Mouse (Mus musculus): Measurements from ENCODE around the gene Rhebl1. TPM values are rescaled to one million over a fixed set of nuclear protein-coding genes. Genes with fewer than 3 reads are reported as not detected.

Rhebl1 gene
- polyA plus RNA-seq, 1 experiment from 2014 or later = 19.4 TPM

- Histone ChIP-seq H3K27ac (no peak overlapping the region), H3K4me2 (replicated peaks) (peak overlapping the region; percentile 36; the same call in 1 of the 2 replicates), H3K9ac (peak overlapping the region; percentile 25; the same call in 1 of the 2 replicates), H3K9me3 (ENCODE audit: control insufficient read depth, low read length) (no peaks in the 10 kb centered on the region), H3K36me3 (replicated peaks; ENCODE audit: control insufficient read depth, insufficient read depth) (no peaks in the 10 kb centered on the region), H3K4me3 (replicated peaks; ENCODE audit: low read length) (peak overlapping the region; percentile 12; the same call in 1 of the 2 replicates), H3K27me3 (ENCODE audit: control insufficient read depth, insufficient read depth, low read length) (peaks cover 81% of the 10 kb centered on the region), H3K4me1 (replicated peaks; ENCODE audit: control insufficient read depth, insufficient read depth, low read length) (peaks cover 30% of the 10 kb centered on the region)
- DNase-seq (ENCODE audit: low spot score) (no peak), ATAC-seq (ENCODE audit: low FRiP score) (no peak)
- WGBS = 3% methylated on average over 10 of the region's 10 CpGs
Measured at GRCm38 (mm10) chr15:98897495-98897894, 3.2 kb upstream of the Rhebl1 start.

GRCm38 (mm10) chr15:98895635-98896589, 1.6 kb upstream of the Rhebl1 start:
- Histone ChIP-seq H3K4me3 (replicated peaks; ENCODE audit: low read length) (peak overlapping the region; percentile 24), H3K4me1 (replicated peaks; ENCODE audit: control insufficient read depth, insufficient read depth, low read length) (peaks cover 30% of the 10 kb centered on the region), H3K9ac (peak overlapping the region; percentile 35), H3K9me3 (ENCODE audit: control insufficient read depth, low read length) (no peaks in the 10 kb centered on the region), H3K27ac (no peak overlapping the region), H3K27me3 (ENCODE audit: control insufficient read depth, insufficient read depth, low read length) (peaks cover 94% of the 10 kb centered on the region), H3K4me2 (replicated peaks) (peak overlapping the region; percentile 92), H3K36me3 (replicated peaks; ENCODE audit: control insufficient read depth, insufficient read depth) (no peaks in the 10 kb centered on the region)
- no peak for ATAC-seq (ENCODE audit: low FRiP score)
- DNase-seq (ENCODE audit: low spot score) = peak; percentile 58
- WGBS = 3% methylated on average over 41 of the region's 41 CpGs

GRCm38 (mm10) chr15:98894746-98895634, 650 bp upstream of the Rhebl1 start:
- Histone ChIP-seq H3K36me3 (replicated peaks; ENCODE audit: control insufficient read depth, insufficient read depth) (no peaks in the 10 kb centered on the region), H3K4me3 (replicated peaks; ENCODE audit: low read length) (peak overlapping the region; percentile 42), H3K9me3 (ENCODE audit: control insufficient read depth, low read length) (no peaks in the 10 kb centered on the region), H3K27me3 (ENCODE audit: control insufficient read depth, insufficient read depth, low read length) (peaks cover 88% of the 10 kb centered on the region), H3K4me1 (replicated peaks; ENCODE audit: control insufficient read depth, insufficient read depth, low read length) (peaks cover 30% of the 10 kb centered on the region), H3K4me2 (replicated peaks) (peak overlapping the region; percentile 92), H3K27ac (no peak overlapping the region), H3K9ac (peak overlapping the region; percentile 54; the same call in 1 of the 2 replicates)
- ATAC-seq (ENCODE audit: low FRiP score) = no peak
- DNase-seq (ENCODE audit: low spot score) = no peak
- WGBS = 3% methylated on average over 38 of the region's 38 CpGs

DNA sequence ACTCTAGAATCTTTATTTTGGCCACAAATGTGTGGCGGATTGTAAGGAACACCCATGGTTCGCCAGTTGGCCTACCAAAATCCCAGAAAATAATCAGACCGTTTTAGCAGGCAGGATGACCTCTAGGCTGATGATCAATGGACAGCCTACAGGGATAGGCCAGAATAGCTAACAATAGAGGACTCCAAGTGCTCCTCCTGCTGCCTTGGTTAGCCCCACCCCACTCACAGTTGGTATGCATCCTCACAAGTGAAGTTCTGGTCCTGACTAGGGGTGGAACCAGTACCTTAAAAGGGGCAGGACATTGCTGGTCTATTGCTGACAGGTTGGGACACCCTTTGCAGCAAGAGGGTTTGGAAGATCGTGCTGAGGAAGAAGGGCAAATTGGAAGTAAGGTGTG, 1.3 kb downstream of the Rhebl1 start:
- H3K27me3 ChIP-seq (ENCODE audit: control insufficient read depth, insufficient read depth, low read length) = peaks cover 69% of the 10 kb centered on the region
- H3K27ac ChIP-seq = no peak overlapping the region
- no peak overlapping the region for H3K9ac ChIP-seq
- H3K9me3 ChIP-seq (ENCODE audit: control insufficient read depth, low read length) = no peaks in the 10 kb centered on the region
- ATAC-seq (ENCODE audit: low FRiP score) (no peak), DNase-seq (ENCODE audit: low spot score) (no peak)
- H3K4me2 ChIP-seq (replicated peaks) = no peak overlapping the region
- 38% methylated on average over 4 of the region's 4 CpGs for WGBS
- H3K4me3 ChIP-seq (replicated peaks; ENCODE audit: low read length) = no peak overlapping the region
- no peaks in the 10 kb centered on the region for H3K36me3 ChIP-seq (replicated peaks; ENCODE audit: control insufficient read depth, insufficient read depth)
- peaks cover 28% of the 10 kb centered on the region for H3K4me1 ChIP-seq (replicated peaks; ENCODE audit: control insufficient read depth, insufficient read depth, low read length)

GRCm38 (mm10) chr15:98891907-98892606, 2.3 kb downstream of the Rhebl1 start:
- Histone ChIP-seq H3K4me2 (replicated peaks) (no peak overlapping the region), H3K4me3 (replicated peaks; ENCODE audit: low read length) (no peak overlapping the region), H3K36me3 (replicated peaks; ENCODE audit: control insufficient read depth, insufficient read depth) (no peaks in the 10 kb centered on the region), H3K27ac (no peak overlapping the region), H3K9me3 (ENCODE audit: control insufficient read depth, low read length) (no peaks in the 10 kb centered on the region), H3K9ac (no peak overlapping the region), H3K27me3 (ENCODE audit: control insufficient read depth, insufficient read depth, low read length) (peaks cover 59% of the 10 kb centered on the region), H3K4me1 (replicated peaks; ENCODE audit: control insufficient read depth, insufficient read depth, low read length) (peaks cover 25% of the 10 kb centered on the region)
- 51% methylated on average over 6 of the region's 6 CpGs for WGBS
- DNase-seq (ENCODE audit: low spot score) = peak; percentile 77
- peak; percentile 64; the same call in 1 of the 2 replicates for ATAC-seq (ENCODE audit: low FRiP score)

GRCm38 (mm10) chr15:98891198-98891742, 3.1 kb downstream of the Rhebl1 start:
- WGBS = 13% methylated on average over 19 of the region's 19 CpGs
- no peak for ATAC-seq (ENCODE audit: low FRiP score)
- H3K4me3 ChIP-seq (replicated peaks; ENCODE audit: low read length) = no peak overlapping the region

DNA sequence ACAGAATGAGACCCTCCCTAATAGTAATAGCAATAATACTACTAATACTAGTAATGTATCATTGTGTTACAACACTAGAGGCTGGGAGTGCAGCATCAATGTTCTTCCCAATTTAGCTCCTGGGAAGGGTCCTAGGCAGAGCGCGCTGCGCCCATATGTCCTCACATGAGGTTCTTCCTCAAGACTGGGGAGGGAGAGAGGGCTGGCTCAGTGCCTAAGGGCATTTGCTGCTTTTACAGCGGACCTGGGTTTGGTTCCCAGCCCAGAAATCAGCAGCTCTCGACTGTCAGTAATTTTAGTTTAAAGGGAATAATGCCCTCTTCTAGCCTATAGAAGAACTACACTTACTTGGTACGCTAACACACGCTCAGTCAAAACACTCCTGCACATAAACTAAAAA, 6.8 kb downstream of the Rhebl1 start:
- Histone ChIP-seq H3K4me2 (replicated peaks) (no peak overlapping the region), H3K27ac (no peak overlapping the region), H3K36me3 (replicated peaks; ENCODE audit: control insufficient read depth, insufficient read depth) (no peaks in the 10 kb centered on the region), H3K9ac (no peak overlapping the region), H3K4me1 (replicated peaks; ENCODE audit: control insufficient read depth, insufficient read depth, low read length) (no peaks in the 10 kb centered on the region), H3K4me3 (replicated peaks; ENCODE audit: low read length) (no peak overlapping the region), H3K9me3 (ENCODE audit: control insufficient read depth, low read length) (no peaks in the 10 kb centered on the region), H3K27me3 (ENCODE audit: control insufficient read depth, insufficient read depth, low read length) (peaks cover 14% of the 10 kb centered on the region)
- DNase-seq (ENCODE audit: low spot score) = no peak
- ATAC-seq (ENCODE audit: low FRiP score) = no peak
- 83% methylated on average over 7 of the region's 7 CpGs for WGBS

More at GRCm38 (mm10) chr15:98891198-98891742, 3.1 kb downstream of the Rhebl1 start:
- no peak for DNase-seq (ENCODE audit: low spot score)
- Histone ChIP-seq H3K4me1 (replicated peaks; ENCODE audit: control insufficient read depth, insufficient read depth, low read length) (peaks cover 25% of the 10 kb centered on the region), H3K36me3 (replicated peaks; ENCODE audit: control insufficient read depth, insufficient read depth) (no peaks in the 10 kb centered on the region), H3K27ac (no peak overlapping the region), H3K9me3 (ENCODE audit: control insufficient read depth, low read length) (no peaks in the 10 kb centered on the region), H3K9ac (no peak overlapping the region), H3K4me2 (replicated peaks) (no peak overlapping the region), H3K27me3 (ENCODE audit: control insufficient read depth, insufficient read depth, low read length) (peaks cover 51% of the 10 kb centered on the region)

DNA sequence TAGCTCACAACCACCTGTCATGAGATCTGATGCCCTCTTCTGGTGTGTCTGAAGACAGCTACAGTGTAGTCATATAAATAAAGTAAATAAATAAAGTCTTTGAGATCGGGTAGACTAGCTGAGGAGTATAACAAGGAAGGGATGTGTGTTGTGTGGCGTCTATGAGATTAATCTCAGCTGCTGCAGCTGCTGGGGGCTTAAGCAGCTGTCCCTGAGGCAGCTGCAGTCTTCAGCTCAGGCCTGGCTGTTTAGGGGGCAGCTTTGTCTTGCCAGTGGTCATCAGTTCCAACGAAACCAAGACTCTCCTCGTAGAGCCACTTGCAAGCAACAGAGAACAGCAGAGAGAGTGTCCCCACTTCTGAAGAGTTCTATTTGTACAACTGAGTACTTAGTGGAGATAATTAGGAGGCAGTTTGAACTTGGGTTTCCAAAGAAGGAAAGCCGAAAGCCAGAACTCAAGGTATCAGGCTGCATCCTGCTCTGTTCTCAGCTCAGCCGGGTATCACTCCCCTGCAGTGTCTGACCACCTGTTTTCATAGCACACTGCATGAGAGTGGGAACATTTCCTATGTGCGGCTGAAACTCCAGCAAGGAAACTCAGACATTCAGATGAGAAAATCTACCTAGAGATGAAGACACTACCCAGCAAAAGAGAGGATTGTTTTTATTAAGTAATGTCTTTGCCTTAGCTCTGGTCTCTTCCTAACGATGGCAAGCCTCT, 7.5 kb downstream of the Rhebl1 start:
- ATAC-seq (ENCODE audit: low FRiP score) = no peak
- peaks cover 7% of the 10 kb centered on the region; the same call in 1 of the 2 replicates for H3K27me3 ChIP-seq (ENCODE audit: control insufficient read depth, insufficient read depth, low read length)
- H3K4me1 ChIP-seq (replicated peaks; ENCODE audit: control insufficient read depth, insufficient read depth, low read length) = no peaks in the 10 kb centered on the region
- H3K9me3 ChIP-seq (ENCODE audit: control insufficient read depth, low read length) = no peaks in the 10 kb centered on the region
- H3K4me3 ChIP-seq (replicated peaks; ENCODE audit: low read length) = no peak overlapping the region
- 72% methylated on average over 8 of the region's 8 CpGs for WGBS
- no peak for DNase-seq (ENCODE audit: low spot score)
- no peaks in the 10 kb centered on the region for H3K36me3 ChIP-seq (replicated peaks; ENCODE audit: control insufficient read depth, insufficient read depth)
- no peak overlapping the region for H3K27ac ChIP-seq
- no peak overlapping the region for H3K4me2 ChIP-seq (replicated peaks)
- H3K9ac ChIP-seq = no peak overlapping the region
